Comparison of ENCODE assay signal across 9 mouse cellular contexts in genomic region chr10:62549523-62550166, GRCm38 (mm10). TPM values are rescaled to one million over a fixed set of nuclear protein-coding genes. Genes with fewer than 3 reads are reported as not detected.
DNase-seq lines count a peak whose midpoint lies in the region; ATAC-seq and TF ChIP-seq lines count a peak whose summit lies in the region.
"Had no signal": no experiment of that assay in that cellular context is flagged by ENCODE, and none has a peak within 500 bp of the region (broad histone marks: within the 10 kb centered on the region; RNA-seq: fewer than 3 reads in every experiment).

No protein-coding gene starts in this region.

- H3K27ac ChIP-seq in embryonic fibroblast, embryonic 13.5 days (ENCODE audit: insufficient read depth, low read length), result no peak overlapping the region
- H3K27ac ChIP-seq: limb, embryonic 12.5 days had no signal

- intact Hi-C loops in heart, postnatal 10 days (cut with DNase I), result loop anchor here (1.0 kb wide), 1 partner anchor 49 kb away; no protein-coding TSS in a partner anchor

- H3K36me3 ChIP-seq in G1E (replicated peaks), result peaks cover 8% of the 10 kb centered on the region

- no peaks in the 10 kb centered on the region for H3K9me3 ChIP-seq in G1E (replicated peaks)
- H3K9me3 ChIP-seq: limb, embryonic 12.5 days had no signal

- TF ChIP-seq POLR2A in embryonic fibroblast, embryonic 13.5 days (IDR thresholded peaks at IDR 0.05; ENCODE audit: low read depth, low read length), result no peak

- H3K4me3 ChIP-seq in G1E (ENCODE audit: low read depth, low read length), result no peak overlapping the region; the same call in 1 of the 2 replicates
- no peak overlapping the region for H3K4me3 ChIP-seq in embryonic fibroblast, embryonic 13.5 days (ENCODE audit: insufficient read depth, low read length)
- H3K4me3 ChIP-seq: limb, embryonic 12.5 days had no signal

- H3K4me1 ChIP-seq in G1E (ENCODE audit: insufficient read depth, low read depth, low read length), result peaks cover 21% of the 10 kb centered on the region
- H3K4me1 ChIP-seq in embryonic fibroblast, embryonic 13.5 days (ENCODE audit: control insufficient read depth, insufficient read depth, low read length), result no peaks in the 10 kb centered on the region
- H3K4me1 ChIP-seq: limb, embryonic 12.5 days had no signal

- peak; percentile 73 for TF ChIP-seq CTCF in G1E (IDR thresholded peaks at IDR 0.05; ENCODE audit: low read depth, low read length)
- TF ChIP-seq CTCF in embryonic fibroblast, embryonic 13.5 days (IDR thresholded peaks at IDR 0.05; ENCODE audit: borderline replicate concordance, insufficient read depth, low read length), result peak; percentile 80; the same call in 1 of the 2 replicates

- no peaks in the 10 kb centered on the region for H3K27me3 ChIP-seq in G1E (ENCODE audit: insufficient read depth, low read length)
- H3K27me3 ChIP-seq: limb, embryonic 12.5 days had no signal

- no peak for DNase-seq in G1E (ENCODE audit: low spot score)
- peak; percentile 41 to 65 for DNase-seq in adrenal gland, postnatal 4 days (ENCODE audit: low spot score in 2 of 2)
- peak; percentile 74 to 88 for DNase-seq in heart, postnatal 10 days
- peak; percentile 29 to 69 for DNase-seq in layer of hippocampus, adult 8-10 months (ENCODE audit: low spot score in 2 of 2)
- DNase-seq in lung, postnatal 10 days, result peak; percentile 83
- peak; percentile 55 for DNase-seq in right cerebral cortex, postnatal 14 days
- peak; percentile 61 to 68 for DNase-seq in urinary bladder, postnatal 36 days (ENCODE audit: low spot score in 2 of 2)

- no peak; the same call in 1 of the 2 replicates for ATAC-seq in G1E (ENCODE audit: extremely low read depth, insufficient number of reproducible peaks, low FRiP score, poor library complexity, severe bottlenecking)

RNA-seq across cellular contexts. Expression of gene Srgn, which starts 22.4 kb away (rescaled TPM):
- total RNA-seq in G1E (2014; fragmentation: Nextera tagmentation) (700 and 806 TPM in 2 replicates), G1E (2017) (437 and 463 TPM in 2 replicates)
- 18.3 and 92.7 TPM in 2 replicates for polyA plus RNA-seq in G1E (2012)
- total RNA-seq in adrenal gland, postnatal 4 days (2021), result 10 to 100 TPM; 23.9 to 38.9 TPM
- polyA plus RNA-seq in embryonic fibroblast, embryonic 13.5 days (2011; ENCODE audit: insufficient read length, low read depth, missing spikeins), result 0.72 and 1.9 TPM in 2 replicates
- total RNA-seq in heart, postnatal 10 days (2021), result 10 to 100 TPM; 31.1 to 33.4 TPM
- total RNA-seq in layer of hippocampus, adult 8-10 months (2022), result 10 to 100 TPM in 2 of 4 experiments, 1 to 10 TPM in 2; 7.1 to 29.2 (median 16.0) TPM

RNA-seq across cellular contexts. Expression of gene Kif1bp, which starts 28.6 kb away (rescaled TPM):
- total RNA-seq in G1E (2014; fragmentation: Nextera tagmentation) (51.4 and 51.5 TPM in 2 replicates), G1E (2017) (60.1 and 60.9 TPM in 2 replicates)
- 10.9 and 14.9 TPM in 2 replicates for polyA plus RNA-seq in G1E (2012)
- total RNA-seq in adrenal gland, postnatal 4 days (2021), result 10 to 100 TPM; 39.2 to 42.1 TPM
- polyA plus RNA-seq in embryonic fibroblast, embryonic 13.5 days (2011; ENCODE audit: insufficient read length, low read depth, missing spikeins), result 34.4 and 37.0 TPM in 2 replicates
- total RNA-seq in heart, postnatal 10 days (2021), result 10 to 100 TPM; 36.0 to 36.5 TPM
- 100 to 1,000 TPM; 187 to 202 (median 195) TPM for total RNA-seq in layer of hippocampus, adult 8-10 months (2022)

RNA-seq across cellular contexts. Expression of gene Ddx21, which starts 52.4 kb away (rescaled TPM):
- 77.7 and 85.9 TPM in 2 replicates for total RNA-seq in G1E (2014; fragmentation: Nextera tagmentation)
- total RNA-seq in G1E (2017), result 66.7 and 81.1 TPM in 2 replicates
- polyA plus RNA-seq in G1E (2012), result 68.0 and 74.3 TPM in 2 replicates
- total RNA-seq in adrenal gland, postnatal 4 days (2021), result 10 to 100 TPM; 57.3 to 62.6 TPM
- polyA plus RNA-seq in embryonic fibroblast, embryonic 13.5 days (2011; ENCODE audit: insufficient read length, low read depth, missing spikeins), result 68.2 and 82.4 TPM in 2 replicates
- total RNA-seq in heart, postnatal 10 days (2021), result 10 to 100 TPM; 36.6 to 38.2 TPM
- total RNA-seq in layer of hippocampus, adult 8-10 months (2022), result 10 to 100 TPM; 21.2 to 28.9 (median 23.2) TPM

Comparison
In these comparisons a context has a peak if more than half of its experiments do, and no peak if none do; other contexts are left out.
1. RNA of gene Srgn, which starts 22.4 kb away (total RNA-seq): 437 to 806 TPM in G1E; 23.9 to 38.9 TPM in adrenal gland, postnatal 4 days, 31.1 to 33.4 TPM in heart, postnatal 10 days and 7.1 to 29.2 TPM in layer of hippocampus, adult 8-10 months; every median in the first group is over 10 times any median in the second.